Mouse (Mus musculus): ENCODE results near the gene Sox10.

- TF ChIP-seq POLR2A (IDR thresholded peaks at IDR 0.05; ENCODE audit: borderline replicate concordance, extremely low read depth, insufficient read depth, insufficient read length, poor library complexity, severe bottlenecking) (no peak), CTCF (IDR thresholded peaks at IDR 0.05; ENCODE audit: borderline replicate concordance, extremely low read depth, insufficient read depth, insufficient read length) (no peak)
Measured at GRCm38 (mm10) chr15:79131442-79131841, 33.6 kb downstream of the Sox10 start.
